Mouse (Mus musculus) R1 (cell line): ENCODE data around the gene Alyref.

Experiments used
- DNase-seq: peaks from one replicate; pipeline ENCODE4 v3.0.0-alpha.2; 2018; ENCODE audit warnings: low read depth, low spot score

Alyref gene

DNA sequence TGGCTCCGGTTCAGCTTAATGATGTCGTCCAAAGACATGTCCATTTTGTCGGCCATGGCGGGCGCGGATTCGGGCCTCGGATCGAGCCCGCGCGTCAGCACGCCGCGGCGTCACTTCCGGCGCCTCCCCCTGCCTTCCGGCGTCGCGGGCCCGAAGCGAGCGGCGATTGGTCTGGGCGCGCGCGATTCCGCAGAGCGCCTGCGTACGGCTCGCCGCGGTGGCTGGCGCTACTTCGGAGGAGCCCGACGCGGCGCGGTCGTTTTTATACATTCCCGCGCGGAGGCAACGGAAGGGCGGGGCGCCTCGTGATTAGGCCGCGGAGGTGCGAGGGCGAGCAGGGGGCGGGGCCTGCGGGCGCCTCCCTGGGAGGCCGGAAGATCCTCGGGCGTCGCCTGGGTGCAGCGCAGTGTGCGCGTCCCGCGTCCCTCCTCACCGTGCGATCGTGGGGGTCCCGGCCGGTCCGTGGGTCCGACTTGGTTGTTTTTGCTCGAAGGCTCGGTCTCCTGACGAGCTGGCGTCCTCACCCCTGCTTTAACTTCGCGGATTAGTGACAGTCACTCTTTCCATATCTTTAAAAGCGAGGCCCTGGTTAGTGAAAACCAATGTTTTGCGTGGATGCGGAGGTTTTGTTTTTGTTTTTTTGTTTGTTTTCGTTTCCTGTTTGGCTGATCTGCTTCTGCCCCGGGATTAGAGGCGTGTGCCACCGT, at the start of gene Alyref, which contains the start of gene Anapc11:
Alyref (minus strand) TSS at position 83 of the 707 bp plus-strand sequence.
Anapc11 (plus strand) TSS at position 139 of the 707 bp plus-strand sequence.
- DNase-seq, result peak; percentile 94

- DNase-seq, result no peak
These were observed 49.1 kb upstream of the Alyref start for GRCm38 (mm10) chr11:120647047-120647830.

DNA sequence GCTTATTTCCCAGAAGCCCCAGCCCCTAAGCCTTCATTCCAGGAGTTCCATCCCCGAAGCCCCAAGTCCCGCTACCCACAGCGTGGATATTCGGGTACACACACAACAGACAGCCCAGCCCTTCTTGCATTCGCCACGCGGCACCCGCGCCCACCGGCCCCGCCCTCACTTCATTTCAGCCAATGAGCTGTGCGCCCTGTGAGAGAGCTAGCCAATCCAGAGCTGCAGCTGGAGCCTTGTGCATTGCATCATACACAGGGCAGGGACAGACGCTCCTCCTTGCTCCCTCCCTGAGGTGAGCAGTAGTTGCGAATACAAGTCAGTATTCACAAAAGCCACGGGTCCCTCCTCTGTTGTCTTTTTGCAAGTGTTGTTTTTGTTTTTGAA, 45.4 kb upstream of the Alyref start, which contains the start of gene Pycr1:
Pycr1 (minus strand) TSS at position 169 of the 387 bp plus-strand sequence.
- DNase-seq, result peak; percentile 97

- no peak for DNase-seq
These were observed 44.9 kb upstream of the Alyref start for GRCm38 (mm10) chr11:120642939-120643600.

- DNase-seq, result no peak
These were observed 43.7 kb upstream of the Alyref start for GRCm38 (mm10) chr11:120641869-120642268.

- DNase-seq, result no peak
These were observed 43.1 kb upstream of the Alyref start for GRCm38 (mm10) chr11:120641255-120641654.

DNA sequence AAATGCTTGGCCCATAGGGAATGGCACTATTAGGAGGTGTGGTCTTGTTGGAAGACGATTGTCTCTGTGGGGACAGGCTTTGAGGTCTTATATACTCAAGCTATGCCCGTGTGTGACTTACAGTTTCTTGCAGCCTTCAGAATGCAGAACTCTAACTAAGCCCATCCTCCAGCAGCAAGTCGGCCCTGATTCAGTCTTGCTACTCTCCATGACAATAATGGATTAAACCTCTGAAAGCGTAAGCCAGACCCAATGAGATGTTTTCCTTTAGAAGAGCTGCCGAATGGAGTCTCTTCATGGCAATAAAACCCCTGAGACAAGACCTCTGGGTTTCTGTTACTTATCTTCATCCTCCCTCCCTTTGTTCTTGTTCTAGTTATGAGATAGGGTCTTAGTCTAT, 36.6 kb upstream of the Alyref start:
- DNase-seq, result peak; percentile 66

DNA sequence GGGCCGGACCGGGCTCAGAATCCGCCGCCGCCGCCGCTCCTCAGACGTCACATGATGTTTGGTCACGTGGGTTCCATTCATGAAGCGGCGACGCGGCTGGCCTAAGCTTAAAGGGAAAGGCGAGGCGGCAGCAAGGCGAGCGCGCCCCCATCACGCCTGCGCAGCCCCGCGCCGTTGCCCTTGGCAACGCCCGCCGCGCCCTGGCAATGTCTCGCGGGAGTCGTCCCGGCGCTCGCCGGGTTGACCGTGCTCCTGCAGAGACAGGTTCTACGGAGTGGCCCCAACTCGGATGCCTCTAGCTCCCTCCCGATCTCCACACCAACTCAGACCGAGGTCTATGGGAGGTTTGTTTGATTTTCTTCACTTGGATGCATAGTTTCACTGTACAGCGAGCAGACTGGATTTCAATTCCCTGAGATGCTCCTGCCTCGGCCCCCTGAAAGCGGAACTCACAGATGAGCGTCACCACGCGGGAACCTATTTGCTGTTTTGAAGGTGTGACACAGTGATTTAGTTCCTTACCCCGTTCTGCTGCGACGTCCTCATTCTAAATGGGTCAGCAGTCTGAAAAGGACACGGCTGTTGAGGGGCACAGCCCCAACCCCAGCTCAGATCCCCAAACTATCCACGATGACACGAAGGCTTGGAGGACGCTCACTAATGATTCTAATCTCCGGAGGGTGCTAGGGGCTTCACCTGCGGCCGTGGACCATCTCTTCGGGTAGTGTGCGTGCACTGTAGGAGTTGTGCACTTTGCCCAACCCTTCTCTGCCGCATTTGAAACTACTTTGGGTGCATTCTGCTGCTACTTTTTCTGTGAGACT, 35.6 kb upstream of the Alyref start, which contains the start of gene Mafg:
Mafg (minus strand) TSS at position 81 of the 824 bp plus-strand sequence.
- peak; percentile 97 for DNase-seq

DNA sequence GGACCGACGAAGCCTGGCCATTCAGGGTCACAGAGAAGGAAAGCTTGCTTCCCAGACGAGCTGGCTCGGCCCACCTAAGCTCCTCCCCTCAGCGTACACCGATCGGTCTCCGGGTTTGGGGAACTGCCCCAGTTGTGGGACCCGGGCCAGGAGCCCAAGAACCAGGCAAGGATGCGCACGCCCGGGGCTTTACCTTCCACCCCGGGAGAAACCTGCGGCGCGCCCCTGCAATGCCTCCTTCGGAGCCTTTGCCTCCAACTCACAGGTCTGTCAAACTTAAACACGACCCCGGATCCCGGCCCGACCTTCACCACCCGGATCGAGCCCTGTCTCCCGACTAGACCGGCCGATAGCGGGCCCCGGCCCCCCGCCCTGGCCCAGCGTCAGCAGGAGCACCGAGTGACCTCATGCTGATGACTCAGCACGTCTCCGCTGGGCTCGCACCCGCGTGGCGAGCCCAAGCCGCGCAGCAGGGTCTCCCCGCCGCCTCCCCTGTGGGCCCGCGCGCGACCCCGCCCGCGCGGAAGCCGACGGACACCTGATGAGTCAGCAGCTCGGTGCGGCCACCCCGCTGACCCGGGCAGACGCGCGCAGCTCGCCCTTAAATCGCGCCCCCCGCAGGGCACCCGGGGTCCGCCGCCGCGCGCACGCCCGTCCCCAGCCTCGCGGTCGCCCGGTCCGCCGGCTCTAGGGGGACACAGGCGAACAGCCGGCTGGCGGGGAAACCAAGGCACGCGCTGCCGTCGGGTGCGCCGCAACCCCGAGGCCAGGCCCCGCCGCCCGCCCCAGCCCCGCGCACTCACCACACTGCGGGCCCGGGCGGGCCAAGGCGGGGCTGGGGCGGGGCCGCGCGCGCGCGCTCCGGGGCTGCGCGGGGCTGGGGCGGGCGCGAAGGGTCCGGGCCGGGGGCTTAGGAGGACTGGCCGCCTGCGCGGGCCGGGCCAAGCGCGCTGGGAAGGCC, 34.7 kb upstream of the Alyref start:
- DNase-seq, result peak; percentile 89

DNA sequence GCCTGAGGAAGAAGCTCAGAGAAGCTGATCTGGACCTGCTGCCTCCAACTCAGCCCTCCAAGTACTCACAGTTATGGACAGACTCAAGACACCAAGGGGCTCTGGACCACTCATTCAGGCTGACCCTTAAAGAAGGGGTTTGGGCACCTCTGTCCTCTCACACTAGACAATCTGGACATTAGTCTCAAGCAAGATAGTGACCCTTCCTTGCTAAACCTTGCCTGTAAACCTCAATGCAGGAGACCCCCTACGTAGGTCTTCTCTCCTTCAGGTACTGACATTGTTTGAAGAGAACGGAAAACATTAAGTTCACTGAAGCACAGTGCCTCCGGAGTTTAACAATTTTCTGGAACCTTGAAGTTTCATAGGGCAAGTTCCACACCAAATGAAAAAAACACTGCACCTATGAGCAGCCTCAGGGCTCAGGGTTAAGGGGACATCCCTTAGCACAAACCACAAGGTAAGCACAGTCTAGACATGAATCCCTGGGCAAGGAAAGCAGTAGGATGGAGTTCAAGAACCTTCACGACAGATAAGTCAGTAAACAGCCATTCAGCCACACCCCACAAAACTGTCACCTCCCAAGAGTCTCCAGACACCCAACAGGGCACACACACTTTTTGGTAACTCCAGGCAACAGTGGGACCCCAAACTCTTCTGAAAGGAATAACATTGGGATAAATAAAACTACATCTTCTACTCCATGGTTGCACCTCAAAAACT, 33.7 kb upstream of the Alyref start:
- no peak for DNase-seq

DNA sequence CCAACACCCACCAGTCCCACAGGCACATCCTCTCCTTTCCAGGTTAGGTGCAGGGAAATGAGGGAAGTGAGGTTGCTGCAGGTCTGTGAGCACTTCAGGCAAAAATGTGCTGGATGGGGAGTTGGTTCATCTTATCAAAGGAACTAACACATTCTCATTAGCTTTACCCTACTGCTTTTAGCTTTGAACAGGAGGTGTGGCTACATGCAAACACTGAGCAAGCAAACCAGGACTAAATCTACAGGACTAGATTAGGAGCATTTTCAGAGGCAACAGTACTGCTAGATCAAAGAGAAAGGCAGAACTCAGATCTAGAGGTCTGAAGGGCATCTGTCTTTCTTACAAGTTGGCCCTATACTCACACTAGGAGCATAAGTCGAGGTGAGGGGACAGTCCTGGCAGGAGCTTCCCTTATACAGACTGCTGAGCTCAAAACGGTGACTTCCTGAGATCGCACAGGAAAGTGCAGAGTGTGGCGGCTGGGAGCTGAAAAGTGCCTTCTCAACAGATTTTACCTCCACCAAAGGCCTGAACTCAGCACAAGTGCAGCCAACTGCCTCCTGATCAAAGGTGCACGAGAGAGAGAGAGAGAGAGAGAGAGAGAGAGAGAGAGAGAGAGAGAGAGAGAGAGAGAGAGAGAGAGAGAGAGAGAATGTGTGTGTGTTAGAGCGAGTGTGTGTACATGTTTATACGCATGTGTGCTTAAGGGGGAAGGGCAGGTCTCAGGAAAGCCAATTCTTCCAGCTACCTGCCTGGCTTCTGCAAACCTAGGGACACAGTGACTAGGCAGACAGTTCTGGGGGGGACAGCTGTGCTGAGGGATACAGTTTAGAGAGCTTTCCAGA, 32.9 kb upstream of the Alyref start:
- no peak for DNase-seq

- no peak for DNase-seq
These were observed 32.3 kb upstream of the Alyref start for GRCm38 (mm10) chr11:120630401-120630871.

GRCm38 (mm10) chr11:120629911-120630310, 31.7 kb upstream of the Alyref start:
- DNase-seq, result peak; percentile 50

GRCm38 (mm10) chr11:120629341-120629730, 31.2 kb upstream of the Alyref start:
- peak; percentile 47 for DNase-seq

GRCm38 (mm10) chr11:120628601-120629340, 30.6 kb upstream of the Alyref start:
- DNase-seq, result no peak

DNA sequence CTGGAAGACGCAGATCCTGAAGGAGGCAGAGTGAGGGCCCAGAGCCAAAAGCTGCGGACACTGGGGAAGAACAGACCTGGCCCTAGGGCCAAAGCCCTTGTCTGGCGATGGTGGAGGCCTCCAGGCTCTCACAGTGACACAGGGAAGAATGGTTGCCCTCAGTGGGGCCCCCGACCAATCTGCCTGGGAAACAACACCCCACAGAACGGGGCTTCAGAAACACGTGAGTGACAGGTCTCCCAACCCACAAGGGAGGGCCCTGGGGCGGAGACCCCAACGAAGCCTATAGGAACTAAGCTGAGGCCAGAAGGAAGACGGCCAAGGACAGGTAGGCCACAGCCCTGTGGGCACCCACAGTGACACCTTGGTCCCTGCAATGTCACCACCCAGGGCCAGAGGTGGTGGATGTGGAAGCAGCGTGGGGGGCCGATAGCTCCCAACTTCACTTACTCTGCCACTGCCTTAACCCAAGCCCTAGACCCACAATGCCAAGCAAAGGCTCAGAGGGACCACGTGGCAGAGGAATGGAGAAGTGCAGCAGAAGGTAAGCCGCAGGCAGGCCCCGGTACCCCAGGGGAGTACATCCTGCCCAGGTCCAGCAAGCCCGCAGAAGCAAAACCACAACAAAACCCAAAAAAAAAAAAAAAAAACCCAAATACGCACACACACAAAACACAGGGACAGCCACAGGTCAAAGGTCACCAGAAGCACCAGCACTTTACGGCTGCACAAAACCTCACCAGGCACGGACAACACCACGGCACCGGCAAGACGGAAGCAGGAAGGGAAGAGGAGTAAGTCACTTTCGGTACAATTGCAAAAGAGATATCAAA, 29.5 kb upstream of the Alyref start:
- DNase-seq, result peak; percentile 70
